Mouse (Mus musculus): Measurements from ENCODE around the gene Erbin.

DNA sequence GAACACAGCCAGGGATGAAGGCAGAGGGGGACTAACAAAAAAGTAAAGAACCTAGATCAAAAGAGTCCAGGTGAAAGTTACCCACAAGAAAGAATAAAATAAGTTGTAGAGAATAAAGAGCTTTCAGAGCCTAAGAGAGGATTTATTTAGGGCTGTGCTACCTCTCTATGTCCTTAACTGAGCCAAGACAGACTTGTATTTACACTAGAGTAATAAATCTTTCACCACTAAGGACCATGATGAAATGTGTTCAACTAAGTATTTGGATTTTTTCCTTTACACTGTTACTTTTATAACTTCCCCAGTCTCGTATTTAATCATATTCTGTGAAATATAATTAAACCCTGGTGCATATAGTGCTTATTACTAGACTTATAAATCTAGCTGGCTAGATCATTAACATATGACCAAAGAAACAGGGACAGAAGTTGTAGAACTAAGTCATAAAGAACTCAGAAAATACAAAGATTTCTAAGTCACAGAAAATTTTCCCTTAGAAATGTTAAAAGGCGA lies 90.6 kb downstream of the Erbin start:
- TF ChIP-seq CTCF (IDR thresholded peaks at IDR 0.05; ENCODE audit: low read depth, low read length) (no peak), POLR2A (IDR thresholded peaks at IDR 0.05; ENCODE audit: extremely low read depth, insufficient read depth, low read length) (no peak)

Measured in liver, adult 2 months (tissue).